Mouse (Mus musculus) erythroblast, adult 5-6 weeks (primary cell): Measurements from ENCODE around the gene Snx20. TPM values are rescaled to one million over a fixed set of nuclear protein-coding genes. Genes with fewer than 3 reads are reported as not detected.

Source experiments
- ATAC-seq: replicated peaks from 2 replicates; pipeline ENCODE4 v1.8.0; 2016; ENCODE audit warnings: moderate number of reproducible peaks, mild to moderate bottlenecking, moderate TSS enrichment, inconsistent platforms; ENCODE audit not compliant: poor library complexity, low FRiP score, severe bottlenecking
- total RNA-seq, 2 experiments: library from RNA; stranded (forward) in 1 of 2; stranded (reverse) in 1 of 2; fragments of 150-400 nt in 1 of 2; fragments of 200-764, 138-1000 nt in 1 of 2; gene quantifications; 2 replicates each; pipeline versions ENCODE4 v1.2.3 to v1.2.4; 2015 to 2017; ENCODE audit warnings: low replicate concordance in 2 of 2

Gene Snx20
- total RNA-seq, 2 experiments from 2014 or later = 5.8 to 12.3 TPM

DNA sequence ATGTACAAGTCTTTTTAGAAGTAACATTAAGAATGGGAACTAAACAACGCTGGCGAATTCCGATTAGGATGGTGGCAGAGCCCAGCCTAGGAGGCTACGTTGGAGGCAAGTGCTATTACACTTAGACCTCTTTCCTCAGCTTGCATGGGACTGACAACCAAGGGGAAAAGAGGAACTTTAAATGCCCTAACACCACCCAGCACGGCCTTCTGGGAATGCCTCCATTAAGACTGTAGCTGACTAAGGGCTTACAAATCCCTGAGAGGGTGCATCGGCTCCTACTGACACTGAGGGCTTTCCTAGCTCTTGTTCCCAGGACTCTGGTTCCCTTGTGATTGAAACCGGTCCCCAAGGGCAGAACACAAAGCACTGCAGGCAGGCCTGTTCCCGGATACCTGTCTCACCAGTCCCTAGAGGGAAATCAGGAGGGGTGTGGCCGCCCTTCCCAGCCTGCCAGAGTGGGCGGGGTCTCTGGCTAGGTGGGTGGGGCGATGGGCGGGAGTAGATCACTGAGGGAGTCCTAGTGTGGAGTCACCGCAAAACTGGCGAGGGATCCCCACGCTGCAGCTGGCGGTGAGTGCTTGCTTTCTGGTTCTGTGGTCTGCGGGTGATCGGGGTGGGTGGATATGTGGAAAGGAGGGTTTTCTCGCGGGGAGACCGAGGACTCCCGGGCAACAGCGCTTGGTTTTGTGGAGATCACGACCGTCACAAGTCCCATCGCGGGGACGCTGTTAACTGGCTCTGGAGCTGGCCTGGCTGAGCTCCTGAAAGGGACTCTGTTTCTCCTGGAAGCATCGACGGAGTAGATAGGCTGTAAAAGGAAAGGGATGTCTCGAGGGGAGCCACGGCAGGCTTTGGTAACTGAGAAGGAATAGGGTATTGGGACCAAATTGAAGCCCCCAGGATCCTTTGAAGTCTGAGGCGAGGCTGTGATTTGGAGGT lies 11.2 kb upstream of the Snx20 start, which contains the start of gene Nod2:
Nod2 (plus strand) TSS at position 479 of the 942 bp plus-strand sequence.
- peak; percentile 72 for ATAC-seq

DNA sequence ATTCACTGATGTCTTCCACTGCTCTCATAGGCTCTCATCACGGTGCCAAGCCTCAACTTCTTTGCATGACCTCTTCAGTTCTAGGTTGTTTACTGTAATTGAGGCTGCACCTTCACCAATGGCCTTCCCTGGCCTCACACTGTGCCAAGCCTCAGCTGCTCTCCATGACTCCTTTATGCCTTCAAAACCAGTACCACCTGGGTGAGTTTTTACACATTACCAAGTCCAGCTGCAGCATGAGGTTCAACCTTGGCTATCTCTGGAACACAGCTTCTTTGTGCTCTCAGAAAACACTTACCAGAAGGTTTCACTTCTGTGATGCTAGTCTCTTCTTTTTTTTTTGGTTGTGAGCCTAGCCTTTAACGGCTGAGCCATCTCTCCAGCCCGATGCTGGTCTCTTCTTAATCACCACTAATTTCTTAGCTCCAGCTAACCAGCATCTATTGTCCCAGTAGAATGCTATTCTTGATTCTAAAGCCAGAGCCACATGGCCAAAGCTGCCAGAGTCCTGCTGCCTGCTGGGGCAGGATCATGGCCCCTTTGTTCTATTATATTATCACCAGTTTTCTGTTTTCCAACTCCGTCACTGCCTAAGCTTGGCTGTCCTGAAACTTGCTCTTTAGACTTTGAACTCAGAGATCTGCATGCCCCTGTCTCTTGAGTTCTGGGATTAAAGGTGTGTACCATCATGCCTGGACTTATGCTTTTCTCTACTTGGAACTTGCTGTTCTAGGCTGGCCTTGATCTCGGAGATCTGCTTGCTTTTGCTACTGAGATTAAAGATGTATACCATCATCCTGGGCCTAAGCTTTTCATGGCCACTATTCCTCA lies 7.0 kb upstream of the Snx20 start:
- ATAC-seq = no peak

DNA sequence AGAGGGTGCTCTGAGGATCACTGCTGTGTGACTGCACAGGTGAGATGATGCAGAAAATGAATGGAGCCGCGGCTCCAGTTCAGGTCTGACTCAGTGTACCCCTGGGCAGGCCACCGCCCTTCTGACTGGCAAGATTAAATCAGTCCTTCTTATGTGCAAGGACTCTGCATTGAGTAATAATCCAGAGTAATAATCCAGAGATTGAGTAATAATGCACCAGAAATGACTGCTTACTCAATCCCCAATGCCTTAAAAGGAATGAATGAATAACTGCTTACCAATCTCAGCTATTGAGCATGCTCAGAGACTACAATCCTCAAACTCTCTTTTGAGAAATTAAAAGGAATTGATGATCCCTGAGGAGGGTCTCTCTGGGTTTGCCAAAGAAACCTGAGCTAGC lies 3.0 kb upstream of the Snx20 start:
- no peak for ATAC-seq

DNA sequence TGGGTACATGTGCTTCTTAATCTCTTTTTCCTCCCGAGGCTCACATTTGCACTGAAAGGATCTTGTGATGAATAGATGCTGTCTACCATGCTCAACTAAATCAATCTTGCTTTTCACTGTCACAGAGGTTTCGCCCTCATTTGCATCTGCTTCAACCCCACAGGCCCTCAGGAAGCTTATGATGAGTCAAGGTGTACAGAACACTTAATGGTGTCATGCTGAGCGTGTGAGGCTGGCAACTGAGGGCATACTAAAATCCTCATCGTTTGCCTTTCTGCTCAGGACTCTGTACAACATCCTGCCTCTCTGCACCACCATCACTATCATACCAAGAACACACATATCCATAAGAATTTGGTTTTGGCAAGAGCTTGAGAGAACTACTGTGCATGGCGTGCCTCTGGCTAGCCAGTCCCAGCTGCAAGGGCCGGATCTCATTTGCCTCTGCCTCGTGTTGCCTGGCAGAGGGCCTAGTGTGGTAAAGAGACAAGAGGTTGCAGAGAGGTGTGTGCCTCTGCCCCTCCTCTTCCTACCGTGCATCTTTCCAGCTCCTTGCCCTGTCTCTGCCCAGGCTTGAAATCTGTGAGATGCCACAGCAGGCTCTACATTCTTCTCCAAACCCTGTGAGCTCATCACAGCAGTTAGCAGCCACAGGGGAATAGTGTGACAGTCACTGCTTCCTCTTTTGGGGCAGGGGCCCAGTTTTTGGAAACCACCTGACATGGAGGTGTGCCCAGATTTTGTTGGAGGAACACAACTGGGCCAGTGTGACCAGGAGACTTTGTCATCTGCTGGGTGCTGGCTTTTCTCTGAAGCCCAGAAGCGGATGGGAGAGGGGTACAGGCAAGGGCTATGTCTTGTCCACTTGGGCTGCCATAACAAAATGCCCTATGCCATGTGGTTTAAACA lies 1.4 kb upstream of the Snx20 start:
- ATAC-seq = no peak

DNA sequence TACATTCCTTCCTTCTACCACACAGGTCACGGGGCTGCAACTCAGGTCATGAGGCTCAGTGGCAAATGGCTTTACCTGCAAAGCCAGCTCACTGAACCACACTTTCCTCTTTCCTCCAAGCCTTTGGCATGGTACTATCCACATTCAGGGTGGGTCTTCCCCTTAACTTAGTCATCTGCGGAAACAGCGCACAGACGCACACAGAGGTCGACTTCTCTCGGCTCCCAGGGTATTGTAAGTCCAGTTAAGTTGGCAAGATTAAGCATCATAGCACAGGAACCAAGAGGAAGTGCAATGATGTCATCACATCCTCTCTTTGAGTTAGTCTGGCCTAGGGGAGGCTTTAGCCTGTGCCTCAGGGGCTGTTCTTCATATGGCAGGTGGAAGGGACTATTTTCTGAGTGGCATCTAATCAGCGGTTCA lies 2.6 kb downstream of the Snx20 start:
- ATAC-seq = no peak

DNA sequence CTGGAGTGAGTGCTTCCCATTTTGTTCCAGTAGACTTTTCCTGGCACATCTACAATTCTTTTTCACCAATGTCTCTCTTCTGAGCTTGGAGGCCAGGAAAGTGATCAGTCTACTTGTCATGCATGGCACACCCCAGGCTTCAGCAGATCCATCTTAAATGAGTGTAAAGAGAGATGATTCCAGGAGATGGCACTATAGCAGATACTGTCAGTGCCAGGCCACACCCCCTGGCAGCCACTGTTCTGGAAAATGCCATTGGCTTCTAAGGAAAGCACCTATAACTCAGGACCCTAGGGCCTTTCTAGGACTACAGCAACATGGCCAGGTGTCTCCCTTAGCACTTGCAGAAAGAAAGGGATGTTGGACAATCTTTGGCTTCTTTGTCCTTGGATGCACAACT lies 4.8 kb downstream of the Snx20 start:
- no peak for ATAC-seq

DNA sequence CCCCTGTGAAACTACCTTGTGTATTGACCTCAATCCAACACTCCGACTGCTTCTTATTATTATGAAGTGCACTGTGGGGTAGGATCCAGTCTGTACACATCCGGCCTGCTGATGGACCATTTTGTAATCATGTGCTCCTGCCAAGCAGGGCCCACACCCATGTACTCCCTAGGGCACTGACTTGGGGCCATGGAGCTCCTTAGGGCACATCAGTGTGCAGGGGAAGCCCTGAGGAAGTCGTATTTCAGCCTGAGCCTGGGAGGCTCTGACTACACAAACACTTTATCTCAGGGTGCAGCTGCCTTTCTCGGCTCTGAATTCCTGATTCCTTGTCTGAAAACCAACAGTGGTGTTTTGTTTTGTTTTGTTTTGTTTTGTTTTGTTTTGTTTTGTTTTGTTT lies 5.7 kb downstream of the Snx20 start:
- ATAC-seq = no peak

DNA sequence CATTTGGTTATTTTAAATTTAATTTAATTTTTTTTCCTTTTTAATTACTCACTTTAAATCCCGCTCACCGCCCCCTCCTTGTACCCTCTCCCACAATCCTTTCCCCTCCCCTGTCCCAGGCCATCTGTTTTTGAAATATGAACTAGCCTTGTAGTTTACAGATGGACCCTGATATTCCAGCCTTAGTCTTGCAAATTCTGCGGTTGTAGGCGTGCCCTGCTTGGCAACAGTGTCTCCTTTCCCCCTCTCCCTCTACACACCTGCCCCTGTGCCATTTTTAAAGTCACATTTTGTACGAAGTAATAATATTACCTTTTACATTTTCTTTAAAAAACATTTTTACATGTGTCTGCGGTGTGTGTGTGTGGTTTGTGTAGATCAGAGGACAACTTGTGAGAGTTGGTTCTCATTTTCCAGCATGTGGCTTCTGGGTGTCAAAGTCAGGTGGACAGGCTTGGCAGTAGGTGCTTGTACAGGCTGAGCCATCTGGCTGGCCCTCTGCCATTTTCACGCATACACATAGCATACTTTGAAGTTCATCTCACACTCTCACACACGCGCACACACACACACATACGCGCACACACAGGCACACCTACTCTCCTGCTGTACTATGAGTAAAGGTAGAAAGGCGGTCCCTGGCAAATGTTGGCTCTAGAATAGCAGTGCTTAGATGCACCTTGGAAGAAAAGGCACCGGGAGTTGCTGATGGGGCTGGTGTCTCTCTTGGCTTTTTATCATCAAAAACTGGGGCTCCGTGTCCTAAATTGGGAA lies 7.7 kb downstream of the Snx20 start:
- ATAC-seq = no peak

DNA sequence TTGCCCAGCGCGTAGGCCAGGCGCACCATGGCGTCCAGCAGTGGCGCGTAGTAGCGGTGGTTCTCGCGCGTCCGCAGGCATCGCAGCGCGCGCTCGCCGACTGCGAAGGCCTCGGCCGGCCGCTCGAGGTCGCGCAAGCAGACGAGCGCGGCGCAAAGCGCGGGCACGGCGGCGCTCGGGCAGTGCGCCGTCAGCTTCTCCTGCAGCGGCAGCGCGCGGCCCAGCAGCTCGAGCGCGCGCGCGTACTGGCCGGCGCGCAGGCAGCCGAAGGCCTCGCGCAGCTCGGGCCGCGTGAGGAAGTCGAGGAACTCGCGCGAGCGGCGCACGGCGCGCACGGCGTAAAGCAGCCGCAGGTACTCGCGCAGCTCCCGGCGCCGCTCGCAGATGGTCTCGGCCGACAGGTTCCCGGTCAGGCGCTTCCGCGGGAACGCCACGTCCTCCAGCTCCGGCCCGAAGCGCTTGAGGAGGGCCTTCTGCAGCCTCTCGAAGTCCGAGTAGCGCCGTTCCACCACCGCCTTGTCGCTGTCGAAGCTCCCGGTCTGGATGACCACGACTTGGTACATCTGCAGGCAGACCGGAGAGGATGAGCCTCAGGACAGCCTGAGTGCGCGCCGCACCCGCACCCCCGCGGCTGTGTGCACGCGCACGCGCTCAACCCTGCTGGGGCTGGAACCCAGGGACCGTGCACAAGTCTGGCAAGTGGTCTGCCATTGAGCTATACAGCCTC lies 8.5 kb downstream of the Snx20 start:
- no peak for ATAC-seq

DNA sequence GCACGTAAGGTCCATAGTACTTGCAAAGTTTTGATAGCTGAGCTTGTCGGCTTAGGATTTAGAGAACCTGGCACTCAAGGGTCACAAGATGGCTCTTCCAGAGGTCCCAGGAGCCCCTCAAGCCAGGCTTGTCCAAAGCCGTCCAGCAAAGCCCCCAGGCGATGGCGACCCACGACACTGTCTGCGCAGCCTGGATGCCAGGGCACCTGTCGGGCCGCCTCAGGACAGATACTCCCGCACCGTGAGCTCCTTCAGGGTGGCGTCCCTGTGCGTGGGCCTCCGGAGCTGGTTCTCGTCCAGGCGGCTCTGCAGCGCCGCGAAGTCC lies 9.0 kb downstream of the Snx20 start:
- no peak for ATAC-seq

DNA sequence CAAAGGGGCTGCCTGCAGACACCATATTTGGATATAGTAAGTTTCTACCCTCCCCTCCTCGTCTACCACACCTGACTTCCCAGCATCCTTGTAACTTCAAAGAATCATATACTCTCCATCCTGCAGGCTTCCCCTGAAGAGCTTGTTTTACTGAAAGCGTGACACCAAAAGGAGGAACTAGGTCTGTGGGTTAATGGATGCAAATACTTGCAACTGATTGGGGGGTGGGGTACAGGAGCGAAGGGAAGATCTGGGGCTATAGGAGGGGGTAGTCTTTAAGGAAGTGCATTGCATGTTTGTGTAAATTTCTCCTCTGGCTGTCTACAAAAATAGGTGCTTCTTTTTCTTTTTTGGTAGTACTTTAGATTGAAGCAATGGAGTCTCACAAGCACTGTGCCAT lies 9.5 kb downstream of the Snx20 start:
- no peak for ATAC-seq

DNA sequence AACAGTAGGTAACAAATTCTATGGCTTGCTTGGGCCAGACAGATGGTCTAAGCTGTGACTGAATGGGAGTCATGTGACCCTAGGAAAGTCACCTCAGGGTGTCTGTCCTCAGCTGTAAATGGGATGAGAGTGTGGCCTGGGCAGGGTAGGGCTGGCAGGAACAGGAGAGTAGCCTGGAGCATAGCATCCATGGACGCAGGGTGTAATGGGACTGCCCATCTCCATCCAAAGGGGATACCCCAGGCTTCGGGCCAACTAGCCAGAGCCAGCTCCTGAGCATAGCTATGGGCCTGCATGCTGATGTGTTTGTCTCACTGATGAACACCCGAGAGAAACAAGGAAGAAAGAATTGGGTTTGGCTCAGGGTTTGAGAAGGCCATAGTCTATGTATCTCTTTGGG lies 11.7 kb downstream of the Snx20 start:
- ATAC-seq = no peak

DNA sequence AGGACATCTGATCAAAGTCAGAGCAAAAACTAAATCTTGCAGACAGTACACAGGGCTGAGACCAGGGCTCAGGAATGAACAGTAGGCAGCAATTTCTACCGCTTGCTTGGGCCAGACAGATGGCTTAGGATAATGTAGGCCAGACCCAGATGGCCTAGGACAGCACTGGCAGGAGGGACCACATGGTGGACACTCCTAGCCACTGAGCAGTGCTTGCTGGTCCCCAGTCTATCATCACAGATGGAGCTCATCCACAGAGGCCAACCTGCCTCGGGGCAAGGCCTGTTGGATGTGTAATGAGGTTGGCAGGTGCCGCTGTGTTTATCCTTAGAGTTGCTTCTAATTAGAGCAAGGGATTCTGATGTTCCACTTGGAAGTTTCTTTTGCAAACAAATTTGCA lies 12.6 kb downstream of the Snx20 start:
- no peak for ATAC-seq

DNA sequence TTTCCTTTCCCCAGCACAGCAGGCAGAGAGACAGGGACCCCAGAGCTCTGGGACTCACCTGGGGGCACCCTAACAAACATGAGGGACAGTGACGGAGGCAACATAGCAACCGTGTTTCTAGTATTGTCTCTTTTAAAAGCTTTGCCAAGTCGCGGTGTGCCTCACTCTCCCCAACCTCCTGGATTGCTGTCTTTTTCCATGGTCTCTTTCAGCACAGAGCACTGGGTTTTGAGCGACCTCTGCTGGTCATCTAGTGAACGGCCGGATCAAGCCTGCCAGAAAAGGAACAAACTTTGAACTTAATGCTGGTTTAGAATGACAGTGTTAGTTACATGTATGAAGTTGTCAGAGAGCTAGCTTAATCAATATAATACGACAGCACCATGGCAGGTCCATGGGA lies 14.5 kb downstream of the Snx20 start:
- ATAC-seq = no peak

DNA sequence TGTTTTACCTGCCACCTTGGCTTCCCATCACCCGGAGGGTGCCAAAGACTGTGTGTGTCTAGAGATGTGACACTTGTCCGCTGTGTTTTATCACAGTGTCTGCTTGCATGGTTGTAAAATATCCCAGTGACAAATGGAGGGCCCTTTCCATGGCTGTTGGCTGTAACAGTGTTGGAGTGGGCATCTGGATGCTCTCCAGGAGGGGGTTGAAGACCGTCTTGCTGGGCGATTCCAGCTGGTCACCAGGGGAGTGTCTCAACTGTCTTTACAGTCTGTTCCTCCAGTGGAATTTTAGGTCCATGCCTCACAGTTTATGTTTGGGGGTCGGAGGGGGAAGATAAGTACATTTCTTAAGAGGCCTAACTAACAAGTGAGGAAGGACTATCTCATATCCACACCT lies 15.0 kb downstream of the Snx20 start:
- ATAC-seq = no peak

DNA sequence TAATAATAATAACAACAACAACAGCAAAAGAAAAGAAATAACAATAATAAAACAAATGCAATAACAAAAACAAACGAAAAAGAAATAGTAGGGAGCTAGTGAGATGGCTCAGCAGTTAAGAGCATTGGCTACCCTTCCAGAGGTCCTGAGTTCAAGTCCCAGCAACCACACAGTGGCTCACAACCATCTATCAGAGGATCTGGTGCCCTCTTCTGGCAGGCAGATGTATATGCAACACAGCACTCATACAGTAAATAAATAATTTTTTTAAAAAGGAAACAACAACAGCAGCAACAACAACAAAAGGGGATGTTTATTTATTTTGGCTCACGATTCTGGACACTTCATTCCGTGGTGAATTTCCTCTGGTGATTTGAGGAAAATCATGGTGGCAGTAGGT lies 16.4 kb downstream of the Snx20 start:
- no peak for ATAC-seq

DNA sequence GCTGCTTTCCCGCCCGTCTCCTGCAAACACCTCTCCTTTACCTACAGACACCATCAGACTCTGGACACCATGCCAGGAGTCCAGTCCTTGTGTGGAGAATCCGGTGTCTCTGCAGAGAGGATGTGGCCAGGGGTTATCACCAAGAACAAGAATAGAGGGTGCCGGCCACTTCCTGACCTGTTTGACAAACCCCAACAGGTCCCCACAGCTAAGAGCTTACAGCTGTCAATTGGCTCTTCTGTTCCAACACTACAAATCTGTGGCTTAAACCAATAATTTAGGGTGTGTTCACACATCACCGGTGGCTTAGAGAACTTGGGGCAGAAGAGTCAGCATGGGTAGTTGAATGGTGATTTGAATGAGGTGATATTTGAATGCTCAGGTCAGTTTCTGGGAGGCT lies 17.3 kb downstream of the Snx20 start:
- no peak for ATAC-seq

DNA sequence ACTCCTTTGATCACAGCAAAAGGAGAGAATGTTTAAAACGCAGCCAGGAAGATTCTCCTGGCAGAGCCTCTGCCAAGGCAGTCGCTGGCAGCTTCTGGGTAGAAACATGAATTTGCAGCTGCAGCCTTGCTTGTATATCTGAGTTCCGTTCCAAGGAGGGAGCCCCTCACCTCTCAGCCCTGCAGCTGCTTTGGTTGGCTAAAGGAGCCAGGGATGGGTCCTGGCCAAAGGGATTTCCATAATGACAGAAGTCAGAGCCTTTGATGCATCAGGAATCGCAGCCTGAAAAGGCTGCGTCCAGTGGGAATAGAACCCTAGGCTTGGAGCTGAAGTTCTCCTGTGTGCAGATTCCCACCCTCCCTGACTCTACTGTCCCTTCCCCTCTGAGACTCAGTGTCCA lies 20.9 kb downstream of the Snx20 start:
- no peak for ATAC-seq

DNA sequence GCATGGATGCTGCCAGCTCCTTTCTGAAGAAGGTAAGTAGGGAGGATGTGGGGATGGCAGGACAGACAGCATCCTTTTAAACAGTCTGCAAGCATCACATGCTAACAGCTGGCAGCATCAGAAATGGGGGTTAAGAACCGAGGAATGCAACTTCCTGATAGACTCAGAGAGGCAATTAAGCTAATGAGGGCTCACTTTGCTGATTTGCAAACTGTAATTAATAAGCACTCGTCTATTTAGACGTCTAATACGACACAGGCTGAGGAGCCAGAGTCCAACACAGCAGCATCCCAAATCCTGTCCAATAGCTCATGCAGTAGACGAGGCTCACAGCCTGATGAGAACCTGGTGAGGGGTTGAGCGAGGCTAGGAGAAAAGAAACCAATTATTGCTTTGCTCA lies 25.7 kb downstream of the Snx20 start:
- ATAC-seq = no peak
